Mouse (Mus musculus) forebrain, embryonic 15.5 days (tissue): ENCODE results near the gene Tbx2. TPM values are rescaled to one million over a fixed set of nuclear protein-coding genes. Genes with fewer than 3 reads are reported as not detected.

Experiments used
- ATAC-seq: fragments of 200-750 bp; cut with Nextera tagmentation; replicated peaks from 2 replicates; pipeline ENCODE4 v1.8.0; 2017; ENCODE audit warnings: mild to moderate bottlenecking, moderate TSS enrichment, moderate library complexity
- H3K27ac ChIP-seq: fragments of 300-500 bp; sonication (generic); replicated peaks from 2 replicates; pipeline ENCODE4 v1.5.1; 2015; ENCODE audit warnings: mild to moderate bottlenecking, inconsistent platforms
- H3K27me3 ChIP-seq: fragments of 300-500 bp; sonication (generic); 2 replicates; pipeline ENCODE4 v1.6.1; 2015; ENCODE audit warnings: inconsistent platforms
- H3K36me3 ChIP-seq: fragments of 300-500 bp; sonication (generic); 2 replicates; pipeline ENCODE4 v1.6.1; 2015; ENCODE audit warnings: mild to moderate bottlenecking, inconsistent platforms
- H3K4me1 ChIP-seq: fragments of 300-500 bp; sonication (generic); 2 replicates; pipeline ENCODE4 v1.6.1; 2015; ENCODE audit warnings: inconsistent platforms
- H3K4me2 ChIP-seq: fragments of 300-500 bp; sonication (generic); replicated peaks from 2 replicates; pipeline ENCODE4 v1.6.1; 2015; ENCODE audit warnings: mild to moderate bottlenecking, inconsistent platforms
- H3K4me3 ChIP-seq: fragments of 300-500 bp; sonication (generic); 2 replicates; pipeline ENCODE4 v1.5.1; 2015; ENCODE audit warnings: mild to moderate bottlenecking, inconsistent platforms
- H3K9ac ChIP-seq: fragments of 300-500 bp; sonication (generic); replicated peaks from 2 replicates; pipeline ENCODE4 v1.6.1; 2015; ENCODE audit warnings: mild to moderate bottlenecking, inconsistent platforms
- H3K9me3 ChIP-seq: fragments of 300-500 bp; sonication (generic); 2 replicates; pipeline ENCODE4 v1.6.1; 2016; ENCODE audit warnings: inconsistent platforms
- WGBS: fragments of 180-500 bp; shearing (Covaris S2); methylation state at CpG from one replicate; pipeline ENCODE4 v1.1.7; 2015; ENCODE audit warnings: mixed read lengths; 5-methylcytosine and 5-hydroxymethylcytosine counted together
- polyA plus RNA-seq: library from polyadenylated mRNA; unstranded; fragments of >200 nt; fragmentation: Nextera tagmentation; extraction: Ambion mirVana; gene quantifications from 2 replicates; pipeline ENCODE4 v1.2.1, GENCODE M21; 2015

The Tbx2 gene
- polyA plus RNA-seq, 1 experiment from 2014 or later = 0.76 TPM

DNA sequence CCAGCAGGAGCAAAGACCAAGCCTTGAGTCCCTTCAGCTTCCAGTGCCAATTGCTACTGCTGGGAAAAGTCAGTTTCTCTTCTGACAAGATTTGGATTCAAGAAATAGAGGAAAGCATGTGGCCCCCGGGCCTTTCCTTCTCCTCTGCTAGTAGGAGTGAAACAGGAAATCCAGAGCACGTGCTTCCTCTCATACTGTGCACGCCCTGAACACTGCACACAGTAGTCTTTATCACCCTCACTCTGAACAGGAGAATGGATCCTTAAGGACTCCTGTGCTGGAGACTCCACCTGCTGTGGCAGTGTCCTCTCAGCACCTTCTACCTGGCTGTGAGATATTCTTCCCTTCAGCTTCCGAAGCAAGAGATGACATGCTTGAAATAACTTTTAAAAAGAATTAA lies 21.1 kb upstream of the Tbx2 start:
- no peak for ATAC-seq
- Histone ChIP-seq H3K4me2 (no peak overlapping the region), H3K36me3 (no peaks in the 10 kb centered on the region), H3K9ac (no peak overlapping the region), H3K9me3 (no peaks in the 10 kb centered on the region), H3K4me1 (no peaks in the 10 kb centered on the region), H3K27ac (no peak overlapping the region), H3K4me3 (no peak overlapping the region), H3K27me3 (no peaks in the 10 kb centered on the region)
- 81% methylated on average over 4 of the region's 4 CpGs for WGBS

DNA sequence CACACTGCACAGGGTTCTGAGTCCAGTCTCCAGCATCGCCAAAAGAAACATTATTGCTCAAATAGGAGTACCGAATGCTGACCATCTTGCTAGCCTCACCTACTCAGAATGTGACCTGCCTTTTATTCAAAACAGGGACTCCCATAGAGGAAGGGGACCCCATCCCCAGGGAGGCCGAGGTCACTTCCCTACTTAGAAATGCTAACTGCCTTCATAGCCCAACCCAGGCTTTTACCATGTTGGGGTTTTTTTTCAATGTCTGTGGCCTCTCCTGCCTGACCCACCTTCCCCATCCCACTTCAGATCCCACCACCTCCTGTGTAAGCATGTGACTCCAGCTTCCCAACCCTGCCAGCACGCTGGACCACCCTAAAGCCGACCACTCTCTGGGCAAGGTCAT lies 20.7 kb upstream of the Tbx2 start:
- Histone ChIP-seq H3K9me3 (no peaks in the 10 kb centered on the region), H3K27ac (no peak overlapping the region), H3K4me3 (no peak overlapping the region), H3K4me1 (no peaks in the 10 kb centered on the region), H3K9ac (no peak overlapping the region), H3K27me3 (no peaks in the 10 kb centered on the region), H3K4me2 (no peak overlapping the region), H3K36me3 (no peaks in the 10 kb centered on the region)
- 92% methylated on average over 5 of the region's 5 CpGs for whole genome bisulfite sequencing
- ATAC-seq = no peak

DNA sequence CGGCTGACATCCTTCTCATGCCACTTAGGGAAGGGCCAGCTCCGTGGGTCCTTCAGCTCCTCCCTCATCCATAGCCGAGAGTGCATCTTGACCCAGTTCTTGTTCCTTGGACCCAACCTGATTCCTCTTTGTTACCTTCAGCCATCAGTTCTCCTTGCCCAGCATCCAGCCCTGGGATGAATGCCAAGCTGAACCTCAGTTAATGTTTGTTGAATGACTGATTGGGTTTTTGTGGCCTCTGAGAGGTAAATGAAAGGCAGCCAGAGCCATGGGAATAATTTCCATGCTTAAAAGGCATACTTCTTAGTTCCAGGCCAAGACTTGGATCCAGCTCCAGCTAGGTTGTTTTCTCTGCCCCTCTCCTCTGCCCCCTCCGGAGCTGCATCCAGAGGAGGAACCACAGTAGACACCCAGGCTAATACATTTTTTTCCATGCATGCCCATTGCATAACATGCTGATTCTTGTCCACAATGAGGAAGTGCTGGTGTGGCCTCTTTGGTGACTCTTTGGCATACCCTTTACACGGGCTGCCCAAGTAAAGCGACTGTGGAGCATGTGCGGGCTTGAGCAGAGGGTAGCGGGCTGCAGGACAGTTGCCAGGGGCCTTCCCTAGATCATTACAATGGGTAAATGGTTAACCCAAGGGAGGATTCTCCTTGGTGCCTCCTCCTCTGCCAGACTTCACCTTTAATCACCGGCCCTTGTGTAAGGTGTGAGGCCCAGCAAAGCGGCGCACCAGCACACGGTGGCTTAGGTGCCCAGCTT lies 20.0 kb upstream of the Tbx2 start:
- ATAC-seq = no peak
- 84% methylated on average over 12 of the region's 12 CpGs for WGBS
- no peaks in the 10 kb centered on the region for H3K9me3 ChIP-seq
- no peaks in the 10 kb centered on the region for H3K36me3 ChIP-seq
- H3K9ac ChIP-seq = no peak overlapping the region
- H3K4me2 ChIP-seq = no peak overlapping the region
- no peak overlapping the region for H3K27ac ChIP-seq
- no peaks in the 10 kb centered on the region for H3K4me1 ChIP-seq
- no peaks in the 10 kb centered on the region for H3K27me3 ChIP-seq
- H3K4me3 ChIP-seq = no peak overlapping the region

DNA sequence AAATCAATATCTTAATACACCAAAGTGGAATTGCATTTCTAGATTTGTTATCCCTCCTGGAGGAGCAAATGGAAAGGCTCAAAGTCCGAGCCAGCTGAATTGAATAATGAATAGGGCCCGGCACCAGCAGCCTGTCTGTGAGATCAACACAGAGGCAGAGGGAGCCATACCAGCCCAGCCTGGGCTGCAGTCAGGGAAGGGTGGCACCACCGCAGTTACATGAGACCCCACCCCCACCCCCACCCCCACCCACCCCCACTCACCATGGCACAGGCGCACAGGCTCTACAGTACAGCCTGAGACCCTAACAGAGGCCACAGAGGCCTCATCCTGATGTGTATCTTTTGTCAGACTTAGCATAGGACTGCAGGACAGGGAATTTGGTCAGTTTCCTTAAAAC lies 17.7 kb upstream of the Tbx2 start:
- WGBS = 35% methylated on average over 4 of the region's 4 CpGs
- no peaks in the 10 kb centered on the region for H3K9me3 ChIP-seq
- no peak overlapping the region for H3K4me2 ChIP-seq
- H3K27ac ChIP-seq = no peak overlapping the region
- ATAC-seq = no peak
- no peaks in the 10 kb centered on the region for H3K36me3 ChIP-seq
- no peaks in the 10 kb centered on the region for H3K4me1 ChIP-seq
- H3K27me3 ChIP-seq = no peaks in the 10 kb centered on the region
- H3K4me3 ChIP-seq = no peak overlapping the region
- no peak overlapping the region for H3K9ac ChIP-seq

DNA sequence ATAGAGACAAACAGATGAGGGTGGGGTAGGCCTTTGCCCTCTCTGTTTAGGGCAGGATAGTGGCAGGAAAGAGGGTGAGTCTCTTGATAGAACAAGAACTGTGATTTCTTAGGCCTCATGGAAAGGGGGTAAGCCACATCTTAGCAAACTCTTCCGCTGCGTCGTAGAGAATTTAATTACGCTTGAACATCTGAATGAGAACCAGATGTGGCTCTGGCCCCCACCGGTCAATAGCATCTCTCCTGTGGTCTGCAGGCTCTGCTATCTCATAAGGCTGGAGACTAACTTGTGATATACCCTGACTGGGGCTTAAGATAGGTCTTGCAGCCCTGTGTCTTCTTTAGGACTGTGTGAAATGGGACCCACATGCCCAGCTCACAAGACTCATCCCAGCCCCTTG lies 15.9 kb upstream of the Tbx2 start:
- no peak for ATAC-seq
- no peak overlapping the region for H3K4me3 ChIP-seq
- 93% methylated on average over 5 of the region's 5 CpGs for WGBS
- H3K4me1 ChIP-seq = no peaks in the 10 kb centered on the region
- H3K36me3 ChIP-seq = no peaks in the 10 kb centered on the region
- no peak overlapping the region for H3K4me2 ChIP-seq
- H3K9me3 ChIP-seq = no peaks in the 10 kb centered on the region
- no peak overlapping the region for H3K27ac ChIP-seq
- no peaks in the 10 kb centered on the region for H3K27me3 ChIP-seq
- no peak overlapping the region for H3K9ac ChIP-seq

DNA sequence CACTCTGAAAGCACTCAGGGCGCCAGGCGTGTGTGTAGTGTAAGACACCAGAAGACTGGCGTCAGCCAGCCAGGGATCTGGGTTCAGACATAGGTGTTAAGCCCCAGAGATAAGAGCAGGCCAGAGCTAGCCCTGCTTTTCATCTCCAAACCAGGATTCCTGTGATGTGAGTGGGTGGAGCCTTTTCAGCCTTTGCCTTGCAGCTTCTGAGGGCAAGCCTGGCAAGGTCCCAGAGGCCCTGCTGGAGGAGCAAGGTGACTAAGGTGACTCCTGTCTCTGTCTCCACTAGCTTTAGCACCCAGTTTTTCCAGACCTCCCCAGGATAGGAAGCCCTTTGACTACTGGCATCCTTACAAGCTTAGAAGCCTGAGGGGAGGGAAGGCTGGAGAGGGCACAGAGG lies 13.9 kb upstream of the Tbx2 start:
- WGBS = 84% methylated on average over 3 of the region's 3 CpGs

DNA sequence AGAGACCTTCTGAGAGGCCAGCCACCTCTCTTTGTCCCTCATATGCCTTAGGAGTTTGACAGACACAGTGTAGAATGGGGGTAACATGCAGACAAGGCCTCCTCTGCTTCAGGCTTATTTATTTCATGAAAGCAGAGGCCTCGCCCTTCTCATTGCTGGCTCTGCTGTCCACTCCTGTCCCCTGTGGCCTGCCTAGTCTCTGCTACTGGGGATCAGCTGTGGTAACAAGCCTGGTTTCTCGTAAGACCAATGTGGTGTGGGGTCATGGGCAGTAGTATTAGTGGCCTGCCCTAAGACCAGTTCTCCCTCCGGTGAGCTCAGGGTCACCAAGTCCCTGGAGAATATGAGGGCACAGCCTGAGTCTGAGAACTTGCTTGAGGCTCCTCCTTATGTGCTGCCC lies 11.4 kb upstream of the Tbx2 start:
- 84% methylated on average over 3 of the region's 3 CpGs for WGBS
- Histone ChIP-seq H3K27me3 (peaks cover 15% of the 10 kb centered on the region), H3K36me3 (no peaks in the 10 kb centered on the region), H3K4me2 (no peak overlapping the region), H3K4me3 (no peak overlapping the region), H3K9ac (no peak overlapping the region), H3K4me1 (no peaks in the 10 kb centered on the region), H3K9me3 (no peaks in the 10 kb centered on the region), H3K27ac (no peak overlapping the region)
- no peak for ATAC-seq

More for the DNA sequence above, 13.9 kb upstream of the Tbx2 start:
- Histone ChIP-seq H3K4me3 (no peak overlapping the region), H3K4me1 (no peaks in the 10 kb centered on the region), H3K9me3 (no peaks in the 10 kb centered on the region), H3K27ac (no peak overlapping the region), H3K9ac (no peak overlapping the region), H3K36me3 (no peaks in the 10 kb centered on the region), H3K27me3 (no peaks in the 10 kb centered on the region), H3K4me2 (no peak overlapping the region)
- ATAC-seq = no peak

DNA sequence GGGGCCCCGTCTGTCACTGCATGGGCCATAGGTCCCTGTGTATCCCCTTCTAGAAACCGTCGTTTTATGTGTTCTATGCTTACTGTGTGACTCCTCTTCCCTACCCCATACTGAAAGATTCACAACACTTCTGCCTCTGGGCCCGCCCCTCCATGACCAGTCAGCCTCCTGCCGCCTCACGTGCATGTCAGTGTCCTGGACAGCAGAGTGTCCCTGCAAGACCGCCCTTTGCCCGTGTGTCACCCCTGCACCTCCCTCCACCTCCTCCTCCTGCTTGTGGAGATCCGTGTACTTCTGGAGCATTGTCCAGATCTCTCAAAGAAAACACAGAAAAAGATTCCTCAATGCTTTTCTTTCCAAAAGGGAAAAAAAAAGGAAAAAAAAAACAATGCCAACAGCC lies 10.7 kb upstream of the Tbx2 start:
- Histone ChIP-seq H3K9me3 (no peaks in the 10 kb centered on the region), H3K27me3 (peaks cover 22% of the 10 kb centered on the region), H3K4me3 (no peak overlapping the region), H3K36me3 (no peaks in the 10 kb centered on the region), H3K4me1 (no peaks in the 10 kb centered on the region), H3K4me2 (no peak overlapping the region), H3K27ac (no peak overlapping the region), H3K9ac (no peak overlapping the region)
- ATAC-seq = no peak
- 76% methylated on average over 9 of the region's 9 CpGs for WGBS

DNA sequence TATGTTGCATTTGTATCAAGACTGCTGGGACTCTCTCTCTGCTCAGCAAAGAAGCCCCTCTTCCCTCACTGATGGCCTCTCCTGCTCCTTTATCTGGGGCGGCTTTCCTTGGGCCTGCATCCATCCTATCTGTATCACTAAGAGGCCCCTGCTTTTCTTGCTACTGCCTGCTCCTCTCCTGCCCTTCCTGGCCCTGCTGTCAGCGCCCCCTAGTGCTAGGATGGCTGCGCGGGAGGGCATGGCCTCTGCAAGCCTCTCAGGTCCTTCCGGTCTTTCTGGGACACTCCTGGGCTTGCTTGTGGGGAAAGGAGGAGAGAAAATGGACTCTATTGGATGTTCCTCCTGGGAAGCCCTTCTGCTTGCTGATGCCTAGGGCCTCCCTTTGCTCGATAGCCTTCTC lies 9.2 kb upstream of the Tbx2 start:
- Histone ChIP-seq H3K27me3 (peaks cover 37% of the 10 kb centered on the region), H3K27ac (no peak overlapping the region), H3K36me3 (no peaks in the 10 kb centered on the region), H3K9me3 (no peaks in the 10 kb centered on the region), H3K4me3 (no peak overlapping the region), H3K4me2 (no peak overlapping the region), H3K4me1 (no peaks in the 10 kb centered on the region), H3K9ac (no peak overlapping the region)
- WGBS = 8% methylated on average over 6 of the region's 6 CpGs
- ATAC-seq = no peak

DNA sequence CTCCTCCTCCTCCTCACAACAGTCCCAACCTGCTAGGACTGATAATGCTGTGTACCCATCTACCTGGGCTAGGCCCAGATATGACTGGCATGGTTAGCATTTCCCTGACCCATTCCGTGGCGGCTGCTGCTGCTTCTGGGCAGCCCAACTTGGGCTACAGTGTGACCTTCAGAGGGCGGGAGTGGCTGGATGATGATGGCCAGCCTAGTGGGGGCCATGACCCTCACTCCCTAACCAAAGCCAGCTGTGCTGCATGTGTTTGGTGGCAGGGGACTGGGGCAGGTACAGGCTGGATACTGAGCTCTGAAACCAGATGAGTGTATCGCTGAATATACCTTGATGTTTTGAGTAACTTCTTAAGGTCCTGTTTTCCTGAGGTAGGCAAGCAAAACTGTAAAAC lies 8.6 kb upstream of the Tbx2 start:
- no peaks in the 10 kb centered on the region for H3K9me3 ChIP-seq
- H3K36me3 ChIP-seq = no peaks in the 10 kb centered on the region
- H3K27ac ChIP-seq = no peak overlapping the region
- H3K27me3 ChIP-seq = peaks cover 42% of the 10 kb centered on the region
- no peak overlapping the region for H3K9ac ChIP-seq
- no peak overlapping the region for H3K4me3 ChIP-seq
- H3K4me2 ChIP-seq = no peak overlapping the region
- no peaks in the 10 kb centered on the region for H3K4me1 ChIP-seq
- 92% methylated on average over 4 of the region's 4 CpGs for WGBS
- ATAC-seq = no peak

DNA sequence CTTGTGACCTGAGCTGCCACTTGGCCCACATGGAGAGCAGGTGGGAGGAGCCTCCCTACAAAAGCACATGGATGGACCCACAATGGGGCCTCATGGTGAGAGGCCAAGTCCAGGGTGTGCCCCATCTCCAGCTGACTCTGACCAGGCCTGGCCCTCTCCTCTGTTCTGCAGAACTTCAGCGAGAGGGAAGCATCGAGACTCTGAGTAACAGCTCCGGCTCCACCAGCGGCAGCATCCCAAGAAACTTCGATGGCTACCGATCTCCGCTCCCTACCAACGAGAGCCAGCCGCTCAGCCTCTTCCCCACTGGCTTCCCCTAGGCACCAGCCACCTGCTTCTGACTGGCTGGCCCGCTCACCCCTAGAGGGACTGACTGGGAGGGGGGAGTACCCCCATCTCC lies 7.3 kb upstream of the Tbx2 start:
- 73% methylated on average over 10 of the region's 10 CpGs for WGBS

DNA sequence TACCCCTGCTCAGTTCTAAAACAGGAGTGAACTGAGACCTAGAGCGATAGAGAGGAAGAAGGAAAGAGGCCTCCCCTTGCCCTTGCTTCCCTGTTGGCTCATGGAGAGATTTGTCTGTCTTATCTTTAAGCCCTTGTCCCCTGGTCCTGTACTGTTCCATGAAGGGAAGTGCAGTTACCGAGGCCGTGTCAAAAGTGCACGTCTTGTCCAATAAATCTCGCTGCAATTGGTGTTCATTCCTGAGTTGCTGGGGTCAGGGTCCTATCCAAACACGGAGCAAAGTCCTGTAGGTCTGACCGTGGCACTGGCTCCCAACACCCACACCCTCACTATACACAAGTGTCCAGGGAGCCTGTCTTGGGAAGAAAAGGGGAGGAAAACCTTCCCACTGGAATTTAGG lies 6.5 kb upstream of the Tbx2 start:
- 85% methylated on average over 7 of the region's 7 CpGs for WGBS
- no peaks in the 10 kb centered on the region for H3K36me3 ChIP-seq
- peaks cover 13% of the 10 kb centered on the region for H3K4me1 ChIP-seq
- H3K27ac ChIP-seq = no peak overlapping the region
- no peak for ATAC-seq
- H3K9ac ChIP-seq = no peak overlapping the region
- no peak overlapping the region for H3K4me2 ChIP-seq
- H3K9me3 ChIP-seq = no peaks in the 10 kb centered on the region
- no peak overlapping the region for H3K4me3 ChIP-seq
- peaks cover 62% of the 10 kb centered on the region for H3K27me3 ChIP-seq

More for the DNA sequence above, 7.3 kb upstream of the Tbx2 start:
- no peak overlapping the region for H3K4me2 ChIP-seq
- no peaks in the 10 kb centered on the region for H3K9me3 ChIP-seq
- peaks cover 54% of the 10 kb centered on the region for H3K27me3 ChIP-seq
- H3K27ac ChIP-seq = no peak overlapping the region
- no peaks in the 10 kb centered on the region for H3K36me3 ChIP-seq
- H3K9ac ChIP-seq = no peak overlapping the region
- ATAC-seq = no peak
- H3K4me1 ChIP-seq = peaks cover 8% of the 10 kb centered on the region
- H3K4me3 ChIP-seq = no peak overlapping the region

DNA sequence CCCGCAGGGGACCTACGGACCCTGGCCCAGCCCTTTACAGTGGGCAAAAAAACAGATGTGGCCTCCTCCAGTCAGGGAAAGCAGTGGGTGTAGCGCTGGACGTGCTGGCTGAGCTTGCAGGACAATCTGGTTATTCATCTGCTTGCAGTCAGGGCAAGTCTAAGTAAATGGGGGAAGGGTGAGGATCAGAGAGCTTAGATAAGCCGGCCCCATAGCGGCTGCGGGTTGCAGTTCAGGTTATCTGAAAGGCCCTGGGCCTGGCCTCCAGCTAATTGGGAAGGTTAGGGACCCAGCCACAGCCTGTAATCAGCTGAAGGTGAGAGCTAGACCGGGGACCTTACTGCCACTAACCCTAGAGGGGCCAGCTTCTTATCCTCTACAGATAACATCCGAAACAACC lies 5.0 kb upstream of the Tbx2 start:
- H3K9me3 ChIP-seq = no peaks in the 10 kb centered on the region
- no peaks in the 10 kb centered on the region for H3K36me3 ChIP-seq
- H3K4me2 ChIP-seq = no peak overlapping the region
- ATAC-seq = no peak
- H3K4me1 ChIP-seq = peaks cover 19% of the 10 kb centered on the region
- H3K27ac ChIP-seq = no peak overlapping the region
- 9% methylated on average over 9 of the region's 9 CpGs for WGBS
- H3K27me3 ChIP-seq = peaks cover 76% of the 10 kb centered on the region
- H3K9ac ChIP-seq = no peak overlapping the region
- no peak overlapping the region for H3K4me3 ChIP-seq
